Mouse (Mus musculus): Measurements from ENCODE around the gene Syf2.
A peak's percentile ranks its signal among the peaks of the same experiment; 100 is the strongest.

Syf2 gene

DNA sequence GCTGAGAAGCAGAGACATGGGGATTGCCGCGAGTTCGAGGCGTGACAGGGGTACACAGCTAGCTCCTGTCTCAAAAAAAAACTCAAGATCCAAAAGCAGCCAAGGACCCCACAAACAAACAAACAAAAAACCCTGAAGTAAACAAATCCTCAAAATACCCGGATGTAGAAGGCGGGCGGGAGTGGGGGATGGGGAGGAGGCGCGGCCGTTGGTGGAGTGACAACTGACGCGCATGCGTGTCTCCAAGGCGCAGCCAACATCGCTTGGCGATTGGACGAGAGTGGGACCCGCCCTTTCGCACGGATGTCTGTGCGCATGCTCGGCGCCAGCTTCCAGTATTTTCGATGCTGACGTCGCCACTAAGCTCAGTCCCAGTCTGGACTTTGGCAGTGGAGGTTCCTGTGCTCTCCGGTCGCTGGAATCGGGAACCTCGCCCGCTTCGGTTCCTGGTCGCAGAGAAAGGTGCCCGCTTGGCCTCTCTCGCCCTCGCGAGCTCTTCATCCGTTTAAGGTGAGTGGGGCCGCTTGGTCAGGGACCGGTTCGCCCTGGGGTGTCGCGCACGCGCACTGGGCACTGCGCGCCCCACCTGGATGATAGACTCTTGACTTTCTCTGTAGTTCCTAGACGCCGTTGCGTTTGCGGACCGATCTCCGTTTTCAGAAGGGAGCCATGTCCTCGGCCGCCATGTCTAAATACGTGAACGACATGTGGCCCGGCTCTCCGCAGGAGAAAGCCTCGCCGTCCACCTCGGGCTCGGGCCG, 7.3 kb upstream of the Syf2 start, which contains the start of gene Rsrp1:
Gene Rsrp1, plus strand, starts transcription at position 335 of the 761 bp plus-strand sequence.
- peak; percentile 97 for DNase-seq (ENCODE audit: low read depth, low spot score)

GRCm38 (mm10) chr4:134924019-134924741, 6.5 kb upstream of the Syf2 start:
- DNase-seq (ENCODE audit: low read depth, low spot score): no peak

- DNase-seq (ENCODE audit: low read depth, low spot score): no peak
Measured at GRCm38 (mm10) chr4:134925206-134925605, 5.5 kb upstream of the Syf2 start.

- DNase-seq (ENCODE audit: low read depth, low spot score): no peak
Measured at GRCm38 (mm10) chr4:134927815-134928463, 2.8 kb upstream of the Syf2 start.

DNA sequence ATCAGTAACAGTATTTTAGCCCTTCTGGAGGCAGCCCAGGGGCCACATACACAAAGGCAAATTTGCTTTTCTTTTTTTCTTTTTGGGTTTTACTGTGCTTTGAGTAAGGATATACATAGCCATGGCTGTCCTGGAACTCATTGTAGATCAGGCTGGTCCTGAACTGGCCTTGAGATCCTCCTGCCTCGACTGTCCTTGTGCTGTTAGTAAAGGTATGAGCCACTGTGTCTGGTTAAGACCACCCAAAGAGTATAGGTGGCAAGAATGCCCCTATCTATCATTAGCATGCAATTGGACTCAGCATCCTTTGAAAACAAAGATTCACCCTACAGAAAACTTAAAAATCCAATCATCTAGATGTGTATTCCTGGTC, 2.2 kb upstream of the Syf2 start:
- DNase-seq (ENCODE audit: low read depth, low spot score): no peak

DNA sequence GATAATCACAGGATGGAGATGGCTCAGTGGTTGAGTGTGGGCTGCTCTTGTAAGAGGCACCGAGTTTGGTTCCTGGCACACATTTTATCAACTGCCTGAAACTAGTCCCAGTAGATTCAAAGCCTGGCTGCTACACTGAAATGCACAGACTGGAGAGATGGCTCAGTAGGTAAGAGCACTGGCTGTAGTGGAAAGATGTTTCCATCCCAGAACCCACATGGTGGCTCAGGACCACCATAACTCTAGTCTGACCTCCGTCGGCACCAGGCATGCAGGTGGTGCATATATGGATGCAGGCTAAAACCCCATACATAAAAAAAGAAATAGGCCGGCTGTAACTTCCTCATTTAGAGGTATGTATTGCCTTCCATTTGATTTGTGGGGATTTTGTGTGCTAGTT, 1.2 kb upstream of the Syf2 start:
- no peak for DNase-seq (ENCODE audit: low read depth, low spot score)

DNA sequence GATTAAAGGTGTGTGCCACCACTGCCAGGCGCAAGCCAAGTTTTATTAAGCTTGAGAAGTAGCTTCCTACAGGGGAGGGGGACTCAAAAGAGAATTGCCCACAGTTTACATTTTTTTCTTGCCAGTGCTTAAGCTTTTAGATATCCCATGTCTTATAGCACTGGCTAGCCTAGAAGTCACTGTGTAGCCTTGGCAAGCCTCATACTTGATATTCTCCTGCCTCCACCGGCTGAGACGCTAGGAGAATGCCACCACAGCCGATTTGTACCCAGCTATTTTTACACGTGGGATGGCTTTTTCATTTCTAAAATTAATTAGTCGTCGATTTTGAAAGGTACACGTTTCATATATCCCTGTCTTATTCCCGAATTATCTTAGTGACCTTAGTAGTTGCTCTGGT, 508 bp upstream of the Syf2 start:
- DNase-seq (ENCODE audit: low read depth, low spot score): no peak

- no peak for DNase-seq (ENCODE audit: low read depth, low spot score)
Measured at GRCm38 (mm10) chr4:134937240-134938176, 6.8 kb downstream of the Syf2 start.

- DNase-seq (ENCODE audit: low read depth, low spot score): no peak
Measured at GRCm38 (mm10) chr4:134939900-134940299, 9.2 kb downstream of the Syf2 start.

DNA sequence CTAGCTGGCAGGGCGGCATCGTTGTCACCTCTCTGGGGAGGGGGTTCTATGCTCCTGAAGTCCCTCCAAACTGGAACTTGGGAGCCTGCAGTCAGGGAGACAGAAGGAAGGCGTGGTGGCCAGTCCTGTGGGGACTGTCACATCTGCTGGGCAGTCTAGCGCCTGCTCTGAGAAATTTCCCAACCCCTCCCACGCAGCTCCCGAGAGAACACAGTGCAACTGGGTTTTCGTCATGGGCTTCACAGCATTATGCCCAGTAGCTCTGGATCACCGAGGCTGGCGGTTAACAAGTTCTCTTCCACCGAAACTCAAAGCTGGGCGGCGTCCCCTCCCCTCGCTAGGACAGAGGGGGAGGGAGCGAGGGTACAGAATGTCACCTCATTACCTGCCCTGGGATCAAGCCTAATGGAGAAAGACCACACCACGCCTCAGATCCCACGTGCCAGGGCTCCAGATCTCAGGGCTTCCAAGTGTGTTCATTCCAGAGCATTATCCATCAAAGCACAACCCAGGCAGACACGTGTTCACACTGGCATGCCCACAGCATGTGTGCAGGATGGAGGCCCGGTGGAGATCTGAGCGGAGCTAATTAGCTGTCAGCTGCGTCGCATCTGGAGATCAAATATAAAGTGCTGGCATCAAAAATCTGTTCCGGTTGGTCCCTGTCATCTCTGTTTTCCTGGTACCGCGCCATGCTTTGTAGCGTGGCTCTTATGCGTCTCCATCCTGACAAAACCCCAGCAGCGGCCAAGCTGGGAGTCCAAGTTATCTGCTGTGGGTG, 13.2 kb downstream of the Syf2 start:
- no peak for DNase-seq (ENCODE audit: low read depth, low spot score)

- no peak for DNase-seq (ENCODE audit: low read depth, low spot score)
Measured at GRCm38 (mm10) chr4:134946024-134946744, 15.5 kb downstream of the Syf2 start.

DNA sequence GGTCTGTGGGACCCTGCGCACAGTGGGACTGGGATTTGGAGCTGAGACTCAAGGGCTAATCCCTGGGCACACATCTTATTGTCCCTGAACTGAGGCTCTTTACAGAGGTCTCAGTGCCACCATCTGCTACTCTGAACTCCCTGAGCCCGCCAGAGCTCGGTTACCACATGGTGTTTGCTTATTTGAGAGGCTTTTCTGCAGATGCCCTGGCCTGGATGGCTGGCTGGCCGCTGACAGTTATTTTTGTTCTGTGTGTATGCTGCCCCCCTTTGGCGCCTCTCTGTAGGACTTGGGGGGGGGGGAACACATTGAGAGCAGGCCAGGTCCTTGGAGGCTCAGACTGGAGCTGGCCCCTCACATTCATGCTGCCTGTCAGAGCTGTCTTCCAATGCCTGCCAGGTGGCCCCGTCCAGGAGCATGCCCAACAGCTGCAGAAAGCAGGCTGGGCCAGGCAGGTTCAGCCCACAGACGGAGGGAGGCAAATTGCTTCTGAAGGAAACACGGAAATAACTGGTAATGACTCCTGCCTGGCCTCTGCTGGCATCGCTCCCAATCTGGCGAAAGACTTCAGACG, 19.9 kb downstream of the Syf2 start:
- DNase-seq (ENCODE audit: low read depth, low spot score): no peak

DNA sequence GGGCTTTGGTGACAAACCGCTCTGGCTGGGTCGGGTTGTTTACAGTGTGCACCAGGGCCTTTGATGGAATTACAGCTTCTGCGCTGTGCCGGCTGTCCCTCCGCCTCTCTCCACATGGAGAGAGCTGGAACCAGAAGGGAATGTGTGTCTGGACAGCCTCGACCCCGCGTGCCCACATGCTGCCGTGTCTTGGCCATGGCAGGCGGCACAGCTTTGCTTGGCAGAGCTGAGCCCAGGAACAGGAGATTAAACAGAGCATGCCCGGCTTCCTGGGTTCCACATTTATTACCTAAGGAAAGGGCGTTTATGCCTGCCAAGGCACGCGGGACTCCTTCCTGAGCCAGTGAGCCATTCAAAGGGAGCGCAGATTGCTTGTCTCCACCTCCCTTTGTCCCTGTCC, 23.8 kb downstream of the Syf2 start:
- no peak for DNase-seq (ENCODE audit: low read depth, low spot score)

GRCm38 (mm10) chr4:134955196-134955595, 24.5 kb downstream of the Syf2 start:
- DNase-seq (ENCODE audit: low read depth, low spot score): no peak

- DNase-seq (ENCODE audit: low read depth, low spot score): no peak
Measured at GRCm38 (mm10) chr4:134955845-134956244, 25.1 kb downstream of the Syf2 start.

DNA sequence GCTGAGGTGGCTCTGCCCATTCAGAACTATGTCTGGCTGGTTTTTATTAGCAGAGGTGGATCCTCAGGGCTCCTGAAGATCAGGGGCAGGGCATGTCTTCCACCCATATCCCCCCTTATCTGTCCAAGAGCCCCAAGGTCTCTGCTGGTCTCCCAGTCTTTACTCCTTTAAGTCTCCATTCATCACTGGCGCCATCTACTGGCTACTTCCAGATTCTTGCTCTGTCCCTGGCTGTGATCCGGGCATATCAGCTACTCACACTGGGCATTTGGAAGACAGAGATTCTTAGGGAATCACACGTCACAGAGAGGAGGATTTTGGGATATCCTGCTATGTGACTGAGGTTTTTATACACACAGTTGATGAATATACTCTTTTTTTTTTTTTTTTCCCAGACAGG, 25.6 kb downstream of the Syf2 start:
- no peak for DNase-seq (ENCODE audit: low read depth, low spot score)

- DNase-seq (ENCODE audit: low read depth, low spot score): no peak
Measured at GRCm38 (mm10) chr4:134963021-134963776, 32.5 kb downstream of the Syf2 start.

- DNase-seq (ENCODE audit: low read depth, low spot score): no peak
Measured at GRCm38 (mm10) chr4:134967887-134968604, 37.3 kb downstream of the Syf2 start.

Measured in brain, embryonic 18.5 days (tissue).